Comparison of ENCODE assay signal across 8 mouse cellular contexts in genomic region chr8:83899363-83900252, GRCm38 (mm10). TPM values are rescaled to one million over a fixed set of nuclear protein-coding genes. Genes with fewer than 3 reads are reported as not detected.
DNase-seq lines count a peak whose midpoint lies in the region; ATAC-seq and TF ChIP-seq lines count a peak whose summit lies in the region.

Gene Adgrl1, plus strand, starts transcription at chr8:83900105.

- H3K4me3 ChIP-seq in left cerebral cortex, adult 2 months = peak within 1 kb of the TSS; percentile 94

- peak within 1 kb of the TSS; percentile 97 for H3K27ac ChIP-seq in left cerebral cortex, adult 2 months

- peak; percentile 90 for DNase-seq in gastrocnemius, postnatal 10 days
- peak; percentile 82 for DNase-seq in hindlimb bud, embryonic 11.5 days (ENCODE audit: extremely low spot score, low read depth, low spot score)
- peak; percentile 93 to 95 for DNase-seq in left cerebral cortex, adult 2 months (ENCODE audit: extremely low spot score in 1 of 2, low spot score in 2 of 2)
- DNase-seq in right cerebral cortex, adult 2 months (ENCODE audit: low spot score in 2 of 2) = peak; percentile 92 to 95
- peak; percentile 77 for DNase-seq in urinary bladder, postnatal 10 days (ENCODE audit: low spot score)

- intact Hi-C loops in left cerebral cortex, adult 2 months (cut with DNase I) = loop anchor here (1.0 to 5.0 kb wide), 6 partner anchors 17 to 292 kb away; partner anchors contain the start of genes Asf1b, Dnajb1, Gm10644 and Samd1

- no peak for TF ChIP-seq CTCF in left cerebral cortex, adult 2 months (IDR thresholded peaks at IDR 0.05)

- peak; percentile 43 for ATAC-seq in activated CD4-positive, CD25-positive, alpha-beta regulatory T cell, adult 4 months
- ATAC-seq in common myeloid progenitor, adult 5-6 weeks (replicated peaks; ENCODE audit: low read depth, poor library complexity, severe bottlenecking) = peak; percentile 55
- ATAC-seq in megakaryocyte, adult 5-6 weeks (ENCODE audit: poor library complexity, severe bottlenecking) = peak; percentile 59

RNA-seq across cellular contexts. Expression of gene Adgrl1, which starts in this region (rescaled TPM):
- polyA plus RNA-seq in activated CD4-positive, CD25-positive, alpha-beta regulatory T cell, adult 4 months (2017; shearing (Covaris generic)) = 10 to 100 TPM in 1 of 2 experiments, 1 to 10 TPM in 1; 9.3 to 11.0 TPM
- 4.0 and 6.1 TPM in 2 replicates for total RNA-seq in common myeloid progenitor, adult 5-6 weeks (2017)
- total RNA-seq in gastrocnemius, postnatal 10 days (2021) = 10 to 100 TPM; 19.6 to 25.2 TPM
- total RNA-seq in left cerebral cortex, adult 2 months (2021) = 100 to 1,000 TPM; 397 to 418 TPM
- total RNA-seq in megakaryocyte, adult 5-6 weeks (2015) = 2.4 and 3.6 TPM in 2 replicates
- 1.7 TPM in 2 replicates for total RNA-seq in megakaryocyte, adult 5-6 weeks (2017)

Comparison
In these comparisons a context has a peak if more than half of its experiments do, and no peak if none do; other contexts are left out.
1. Peak in every context shown above with its lines: DNase-seq, ATAC-seq, H3K4me3 ChIP-seq and H3K27ac ChIP-seq.
2. RNA of gene Adgrl1 (total RNA-seq): 397 to 418 TPM in left cerebral cortex, adult 2 months; 19.6 to 25.2 TPM in gastrocnemius, postnatal 10 days, 4.0 to 6.1 TPM in common myeloid progenitor, adult 5-6 weeks and 1.7 to 3.6 TPM in megakaryocyte, adult 5-6 weeks; every median in the first group is over 10 times any median in the second.